Mouse (Mus musculus) lung, embryonic 16.5 days (tissue): ENCODE measurements at regions not wholly inside any gene's neighbourhood (a gene's known extent, or its start where the extent isn't known, plus 50 kb on each side); places are given as distances from the start of the nearest gene placed in this dataset.

ENCODE experiments used
- ATAC-seq: fragments of 200-750 bp; cut with Nextera tagmentation; 2 replicates; pipeline ENCODE4 v1.8.0; 2017; ENCODE audit warnings: low read depth, mild to moderate bottlenecking, moderate library complexity
- H3K27ac ChIP-seq: fragments of 300-500 bp; sonication (generic); 2 replicates; pipeline ENCODE4 v1.5.1; 2014; ENCODE audit warnings: mild to moderate bottlenecking, control low read depth, low read length
- H3K27me3 ChIP-seq: fragments of 300-500 bp; sonication (generic); 2 replicates; pipeline ENCODE4 v1.6.1; 2014; ENCODE audit warnings: low read depth, low read length, mixed read lengths; ENCODE audit not compliant: control insufficient read depth, insufficient read depth
- H3K36me3 ChIP-seq: fragments of 300-500 bp; sonication (generic); 2 replicates; pipeline ENCODE4 v1.6.1; 2014; ENCODE audit warnings: low read length; ENCODE audit not compliant: control insufficient read depth, insufficient read depth
- H3K4me1 ChIP-seq: fragments of 300-500 bp; sonication (generic); replicated peaks from 2 replicates; pipeline ENCODE4 v1.6.1; 2014; ENCODE audit warnings: low read length, mixed read lengths; ENCODE audit not compliant: control insufficient read depth, insufficient read depth
- H3K4me2 ChIP-seq: fragments of 300-500 bp; sonication (generic); 2 replicates; pipeline ENCODE4 v1.6.1; 2014; ENCODE audit warnings: low read depth, low read length, control low read depth
- H3K4me3 ChIP-seq: fragments of 300-500 bp; sonication (generic); 2 replicates; pipeline ENCODE4 v1.5.1; 2014; ENCODE audit warnings: mild to moderate bottlenecking, low read length, control low read depth
- H3K9ac ChIP-seq: fragments of 300-500 bp; sonication (generic); 2 replicates; pipeline ENCODE4 v1.6.1; 2014; ENCODE audit warnings: low read length, control low read depth
- H3K9me3 ChIP-seq: fragments of 300-500 bp; sonication (generic); 2 replicates; pipeline ENCODE4 v1.6.1; 2016; ENCODE audit warnings: low read length; ENCODE audit not compliant: control insufficient read depth
- WGBS: fragments of 180-500 bp; shearing (Covaris S2); extraction: QIAGEN DNeasy Blood & Tissue Kit; methylation state at CpG from one replicate; pipeline ENCODE4 v1.1.7; 2014; 5-methylcytosine and 5-hydroxymethylcytosine counted together

DNA sequence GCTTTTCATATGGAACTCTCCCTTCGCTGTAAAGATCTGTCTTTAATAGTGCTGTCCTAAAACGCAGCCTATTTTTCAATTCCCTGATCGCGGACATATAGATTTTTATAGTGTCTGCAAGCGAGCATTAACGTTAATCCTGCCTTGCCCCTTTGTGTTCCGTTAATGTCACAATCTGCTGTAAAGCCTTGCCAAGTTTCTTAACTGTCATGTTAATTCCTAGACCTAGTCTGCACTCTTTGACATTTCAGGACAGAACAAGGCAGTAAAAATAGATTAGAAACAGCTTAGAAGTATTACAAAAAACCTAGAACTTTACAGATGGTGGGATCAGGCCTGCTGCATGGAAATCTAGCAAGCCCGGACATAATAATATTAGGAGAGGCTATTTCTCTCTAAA, 410.6 kb downstream of the Zfp536 start:
- ATAC-seq = no peak
- Histone ChIP-seq H3K4me1 (peaks cover 31% of the 10 kb centered on the region), H3K36me3 (no peaks in the 10 kb centered on the region), H3K4me3 (no peak overlapping the region), H3K9ac (no peak overlapping the region; the same call in 1 of the 2 replicates), H3K27me3 (no peaks in the 10 kb centered on the region), H3K9me3 (no peaks in the 10 kb centered on the region), H3K27ac (peak overlapping the region; percentile 89), H3K4me2 (peak overlapping the region; percentile 79; the same call in 1 of the 2 replicates)
- 18% methylated on average over 8 of the region's 8 CpGs for WGBS

- Histone ChIP-seq H3K9ac (peak overlapping the region; percentile 14; the same call in 1 of the 2 replicates), H3K27ac (peak overlapping the region; percentile 89; the same call in 1 of the 2 replicates), H3K9me3 (no peaks in the 10 kb centered on the region), H3K4me3 (no peak overlapping the region), H3K27me3 (no peaks in the 10 kb centered on the region), H3K36me3 (no peaks in the 10 kb centered on the region), H3K4me1 (peaks cover 31% of the 10 kb centered on the region), H3K4me2 (peak overlapping the region; percentile 25; the same call in 1 of the 2 replicates)
- ATAC-seq = no peak
- WGBS = 18% methylated on average over 10 of the region's 10 CpGs
Observed at GRCm38 (mm10) chr7:37363629-37364175, 409.7 kb downstream of the Zfp536 start.

DNA sequence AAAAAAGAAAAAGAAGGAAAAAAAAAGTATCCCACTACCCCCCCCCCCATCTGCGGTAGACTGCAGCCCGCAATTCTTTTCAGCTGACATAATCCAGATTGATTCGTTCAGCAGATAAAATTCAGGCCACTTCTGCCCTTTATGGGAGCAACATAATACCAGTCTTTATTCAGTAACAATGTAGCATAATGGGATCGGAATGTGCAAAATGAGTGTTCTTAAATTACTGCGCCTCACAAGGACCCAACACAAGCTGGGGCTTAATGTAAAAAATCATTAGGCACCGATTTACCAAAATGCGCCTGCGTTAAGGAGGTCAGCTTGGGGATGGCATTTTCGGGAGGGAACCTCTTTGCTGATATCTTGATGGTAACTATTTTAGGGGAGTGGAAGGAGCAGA, 409.2 kb downstream of the Zfp536 start:
- Histone ChIP-seq H3K36me3 (no peaks in the 10 kb centered on the region), H3K27ac (no peak overlapping the region; the same call in 1 of the 2 replicates), H3K9ac (no peak overlapping the region), H3K4me2 (peak overlapping the region; percentile 25; the same call in 1 of the 2 replicates), H3K4me3 (no peak overlapping the region), H3K27me3 (no peaks in the 10 kb centered on the region), H3K4me1 (peaks cover 31% of the 10 kb centered on the region), H3K9me3 (no peaks in the 10 kb centered on the region)
- ATAC-seq = no peak
- WGBS = 33% methylated on average over 9 of the region's 9 CpGs

DNA sequence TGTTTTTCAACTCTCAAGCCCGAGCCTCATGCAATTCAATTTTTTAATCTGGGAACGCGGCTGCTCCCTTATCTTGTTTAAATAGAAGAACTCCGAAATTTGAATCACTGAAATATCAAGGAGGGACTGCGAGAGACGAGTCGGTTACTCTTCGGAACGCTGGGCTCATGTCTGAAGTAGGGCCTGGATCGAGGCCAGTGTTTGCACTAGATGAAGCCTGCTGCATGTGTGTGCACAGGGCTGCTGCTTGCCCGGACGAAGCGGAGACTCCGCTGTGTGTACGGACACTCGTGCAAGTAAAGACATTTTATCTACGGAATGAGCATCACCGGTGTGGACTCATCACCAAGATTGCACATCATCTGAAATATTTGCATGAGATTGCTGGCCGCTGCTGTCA, 407.4 kb downstream of the Zfp536 start:
- H3K27ac ChIP-seq = no peak overlapping the region
- ATAC-seq = peak; percentile 31; the same call in 1 of the 2 replicates
- 31% methylated on average over 19 of the region's 19 CpGs for WGBS

DNA sequence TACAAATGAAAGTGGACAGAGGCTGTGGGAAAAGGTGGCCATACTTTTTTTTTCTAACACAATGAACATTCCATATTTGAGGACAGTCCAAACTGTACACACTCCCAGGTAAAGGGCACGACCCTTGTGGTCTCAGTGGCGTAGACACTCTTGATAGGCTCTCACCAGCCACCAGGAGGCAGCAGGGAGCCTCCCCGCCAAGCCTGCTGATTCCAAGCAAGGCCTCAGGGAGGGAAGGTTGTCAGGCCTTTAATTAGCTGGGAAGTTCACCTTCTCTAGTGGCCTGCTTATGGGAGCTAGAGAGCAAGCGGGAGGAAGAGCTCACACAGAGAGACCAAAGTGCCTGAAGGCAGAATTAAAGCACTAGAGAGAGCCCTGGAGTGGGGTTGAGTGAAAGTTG, 403.7 kb downstream of the Zfp536 start:
- Histone ChIP-seq H3K4me1 (peaks cover 2% of the 10 kb centered on the region; the same call in 1 of the 2 replicates), H3K4me2 (no peak overlapping the region), H3K4me3 (no peak overlapping the region), H3K27me3 (no peaks in the 10 kb centered on the region), H3K36me3 (no peaks in the 10 kb centered on the region), H3K9me3 (no peaks in the 10 kb centered on the region), H3K27ac (no peak overlapping the region), H3K9ac (no peak overlapping the region)
- WGBS = 55% methylated on average over 4 of the region's 4 CpGs
- no peak for ATAC-seq

More for the DNA sequence above, 407.4 kb downstream of the Zfp536 start:
- Histone ChIP-seq H3K27me3 (no peaks in the 10 kb centered on the region), H3K9ac (no peak overlapping the region), H3K9me3 (no peaks in the 10 kb centered on the region), H3K4me3 (no peak overlapping the region), H3K36me3 (no peaks in the 10 kb centered on the region), H3K4me1 (peaks cover 31% of the 10 kb centered on the region), H3K4me2 (no peak overlapping the region)

GRCm38 (mm10) chr7:37373864-37374263, 399.6 kb downstream of the Zfp536 start:
- Histone ChIP-seq H3K27me3 (no peaks in the 10 kb centered on the region), H3K27ac (no peak overlapping the region), H3K4me2 (peak overlapping the region; percentile 34), H3K4me3 (no peak overlapping the region), H3K36me3 (no peaks in the 10 kb centered on the region), H3K9ac (no peak overlapping the region), H3K9me3 (no peaks in the 10 kb centered on the region), H3K4me1 (no peaks in the 10 kb centered on the region; the same call in 1 of the 2 replicates)
- 9% methylated on average over 11 of the region's 11 CpGs for WGBS
- peak; percentile 62 for ATAC-seq

GRCm38 (mm10) chr7:37375044-37375443, 398.4 kb downstream of the Zfp536 start:
- no peak overlapping the region for H3K9ac ChIP-seq
- no peak overlapping the region for H3K4me2 ChIP-seq

DNA sequence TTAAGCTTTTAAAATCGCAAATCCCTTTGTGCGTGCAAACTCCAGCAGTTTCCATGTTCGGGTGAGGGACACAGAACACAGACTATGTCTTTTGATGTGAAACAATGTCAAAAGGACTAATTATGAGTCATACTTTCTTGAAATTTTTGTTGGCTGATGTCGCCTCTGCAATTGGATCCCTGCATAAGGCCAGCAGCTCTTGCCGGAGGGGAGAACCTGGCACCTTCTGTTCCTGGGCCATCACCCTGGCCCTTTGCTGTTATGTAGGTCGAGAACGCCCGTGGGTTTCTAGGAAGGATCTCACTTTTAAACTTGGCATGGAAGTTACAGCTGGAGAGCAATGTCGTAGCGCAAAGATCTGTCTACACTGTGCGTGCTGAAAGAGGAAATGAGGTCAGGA, 397.9 kb downstream of the Zfp536 start:
- Histone ChIP-seq H3K4me3 (no peak overlapping the region), H3K4me1 (no peaks in the 10 kb centered on the region; the same call in 1 of the 2 replicates), H3K27ac (no peak overlapping the region), H3K9ac (no peak overlapping the region), H3K27me3 (no peaks in the 10 kb centered on the region), H3K9me3 (no peaks in the 10 kb centered on the region), H3K4me2 (no peak overlapping the region), H3K36me3 (no peaks in the 10 kb centered on the region)
- WGBS = 39% methylated on average over 11 of the region's 11 CpGs
- ATAC-seq = no peak

More at GRCm38 (mm10) chr7:37375044-37375443, 398.4 kb downstream of the Zfp536 start:
- Histone ChIP-seq H3K27ac (no peak overlapping the region), H3K27me3 (no peaks in the 10 kb centered on the region), H3K9me3 (no peaks in the 10 kb centered on the region), H3K36me3 (no peaks in the 10 kb centered on the region), H3K4me3 (no peak overlapping the region), H3K4me1 (no peaks in the 10 kb centered on the region; the same call in 1 of the 2 replicates)
- 64% methylated on average over 9 of the region's 9 CpGs for WGBS
- no peak for ATAC-seq

DNA sequence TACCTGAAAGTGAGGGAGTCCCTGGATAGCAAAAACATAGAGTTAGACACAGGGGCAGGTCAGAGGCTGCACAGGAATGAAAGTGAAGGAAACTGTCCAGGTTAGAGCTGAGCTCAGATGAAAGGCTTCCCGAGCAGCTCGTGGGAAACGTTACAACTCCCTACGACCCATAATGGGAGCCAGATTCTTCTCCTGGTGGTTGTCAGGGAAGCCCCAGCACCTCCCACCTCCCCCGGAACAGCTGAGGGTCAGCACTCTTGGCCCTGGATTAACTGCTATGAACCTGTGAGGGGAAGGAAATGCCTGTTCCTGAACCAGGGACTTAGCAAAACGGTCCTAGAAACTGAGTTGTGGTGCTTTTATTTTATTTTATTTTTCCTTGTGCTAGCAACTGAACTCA, 397.2 kb downstream of the Zfp536 start:
- no peaks in the 10 kb centered on the region for H3K27me3 ChIP-seq
- H3K9me3 ChIP-seq = no peaks in the 10 kb centered on the region
- no peaks in the 10 kb centered on the region; the same call in 1 of the 2 replicates for H3K4me1 ChIP-seq
- no peaks in the 10 kb centered on the region for H3K36me3 ChIP-seq
- no peak overlapping the region for H3K9ac ChIP-seq
- H3K4me2 ChIP-seq = no peak overlapping the region
- no peak overlapping the region for H3K4me3 ChIP-seq
- ATAC-seq = no peak
- 19% methylated on average over 6 of the region's 6 CpGs for WGBS
- no peak overlapping the region for H3K27ac ChIP-seq
